Mouse (Mus musculus) stomach, embryonic 16.5 days (tissue): ENCODE data around the gene Cox8b. TPM values are rescaled to one million over a fixed set of nuclear protein-coding genes. Genes with fewer than 3 reads are reported as not detected.
A peak's percentile ranks its signal among the peaks of the same experiment; 100 is the strongest.

Experiments used
- ATAC-seq: fragments of 200-750 bp; cut with Nextera tagmentation; 2 replicates; pipeline ENCODE4 v1.8.0; 2017; ENCODE audit warnings: moderate number of reproducible peaks, moderate TSS enrichment; ENCODE audit not compliant: insufficient read depth, low FRiP score
- H3K27ac ChIP-seq: fragments of 300-500 bp; sonication (generic); 2 replicates; pipeline ENCODE4 v1.5.1; 2014; ENCODE audit warnings: low read length
- H3K27me3 ChIP-seq: fragments of 300-500 bp; sonication (generic); 2 replicates; pipeline ENCODE4 v1.6.1; 2014; ENCODE audit warnings: low read length, control low read depth, mixed read lengths; ENCODE audit not compliant: control insufficient read depth, insufficient read depth
- H3K36me3 ChIP-seq: fragments of 300-500 bp; sonication (generic); 2 replicates; pipeline ENCODE4 v1.6.1; 2014; ENCODE audit warnings: low read length; ENCODE audit not compliant: control insufficient read depth, insufficient read depth
- H3K4me1 ChIP-seq: fragments of 300-500 bp; sonication (generic); 2 replicates; pipeline ENCODE4 v1.6.1; 2014; ENCODE audit warnings: low read length, control low read depth, mixed read lengths; ENCODE audit not compliant: control insufficient read depth, insufficient read depth
- H3K4me2 ChIP-seq: fragments of 300-500 bp; sonication (generic); 2 replicates; pipeline ENCODE4 v1.6.1; 2014; ENCODE audit warnings: low read depth, low read length, mixed read lengths
- H3K4me3 ChIP-seq: fragments of 300-500 bp; sonication (generic); replicated peaks from 2 replicates; pipeline ENCODE4 v1.5.1; 2014; ENCODE audit warnings: mild to moderate bottlenecking, low read length
- H3K9ac ChIP-seq: fragments of 300-500 bp; sonication (generic); 2 replicates; pipeline ENCODE4 v1.6.1; 2014; ENCODE audit warnings: low read length
- H3K9me3 ChIP-seq: fragments of 300-500 bp; sonication (generic); replicated peaks from 2 replicates; pipeline ENCODE4 v1.6.1; 2016; ENCODE audit warnings: low read length, control low read depth; ENCODE audit not compliant: control insufficient read depth
- WGBS: fragments of 180-500 bp; shearing (Covaris S2); extraction: QIAGEN DNeasy Blood & Tissue Kit; methylation state at CpG from one replicate; pipeline ENCODE4 v1.1.7; 2014; 5-methylcytosine and 5-hydroxymethylcytosine counted together
- polyA plus RNA-seq: library from polyadenylated mRNA; unstranded; fragments of >200 nt; fragmentation: Nextera tagmentation; extraction: Ambion mirVana; gene quantifications from 2 replicates; pipeline ENCODE4 v1.2.1, GENCODE M21; 2015

The Cox8b gene
- polyA plus RNA-seq, 1 experiment from 2014 or later = 19.4 TPM

DNA sequence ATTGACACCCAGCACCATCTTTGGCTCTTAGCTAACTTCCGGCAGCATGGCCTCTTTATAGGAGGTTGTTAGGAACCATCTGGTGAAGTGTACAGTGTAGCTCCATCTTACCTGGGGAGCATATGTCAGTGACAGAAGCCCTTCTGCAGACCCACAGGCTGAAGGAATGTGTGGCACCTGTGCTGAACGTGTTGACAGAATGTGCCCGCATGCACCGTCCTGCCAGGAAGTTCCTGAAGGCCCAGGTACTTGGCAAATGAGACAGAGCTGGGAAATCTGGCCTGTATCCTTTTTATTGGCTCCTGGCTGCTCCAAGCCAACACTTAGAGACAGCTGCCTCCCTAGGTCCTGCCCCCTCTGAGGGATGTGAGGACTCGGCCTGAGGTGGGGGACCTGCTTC is 39.5 kb downstream of the Cox8b start:
- H3K9ac ChIP-seq = no peak overlapping the region
- no peak for ATAC-seq
- H3K27ac ChIP-seq = no peak overlapping the region
- peaks cover 13% of the 10 kb centered on the region for H3K4me1 ChIP-seq
- H3K36me3 ChIP-seq = peaks cover 32% of the 10 kb centered on the region
- H3K4me2 ChIP-seq = no peak overlapping the region
- 89% methylated on average over 5 of the region's 5 CpGs for WGBS
- no peaks in the 10 kb centered on the region for H3K27me3 ChIP-seq
- H3K9me3 ChIP-seq = no peaks in the 10 kb centered on the region
- no peak overlapping the region for H3K4me3 ChIP-seq

DNA sequence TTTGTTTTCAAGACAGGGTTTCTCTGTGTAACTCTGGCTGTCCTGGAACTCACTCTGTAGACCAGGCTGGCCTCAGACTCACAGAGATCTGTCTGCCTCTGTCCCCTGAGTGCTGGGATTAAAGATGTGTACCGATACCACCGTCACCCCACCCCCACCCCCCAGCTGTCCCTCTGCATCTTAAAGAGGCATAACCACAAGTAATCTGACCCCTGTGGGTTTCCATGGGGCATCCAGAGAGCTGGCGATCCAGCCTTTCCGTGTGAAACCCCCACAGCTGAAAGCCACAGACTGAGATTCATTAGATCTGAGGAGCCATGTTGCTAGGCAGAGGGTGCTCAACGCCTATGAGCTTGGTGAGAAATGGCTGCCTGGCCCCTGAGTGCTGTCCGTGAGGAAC is 40.2 kb downstream of the Cox8b start:
- Histone ChIP-seq H3K9me3 (no peaks in the 10 kb centered on the region), H3K36me3 (peaks cover 32% of the 10 kb centered on the region), H3K4me1 (peaks cover 20% of the 10 kb centered on the region), H3K27me3 (no peaks in the 10 kb centered on the region), H3K9ac (no peak overlapping the region), H3K4me2 (no peak overlapping the region), H3K4me3 (no peak overlapping the region), H3K27ac (no peak overlapping the region)
- no peak for ATAC-seq
- WGBS = 73% methylated on average over 6 of the region's 6 CpGs

DNA sequence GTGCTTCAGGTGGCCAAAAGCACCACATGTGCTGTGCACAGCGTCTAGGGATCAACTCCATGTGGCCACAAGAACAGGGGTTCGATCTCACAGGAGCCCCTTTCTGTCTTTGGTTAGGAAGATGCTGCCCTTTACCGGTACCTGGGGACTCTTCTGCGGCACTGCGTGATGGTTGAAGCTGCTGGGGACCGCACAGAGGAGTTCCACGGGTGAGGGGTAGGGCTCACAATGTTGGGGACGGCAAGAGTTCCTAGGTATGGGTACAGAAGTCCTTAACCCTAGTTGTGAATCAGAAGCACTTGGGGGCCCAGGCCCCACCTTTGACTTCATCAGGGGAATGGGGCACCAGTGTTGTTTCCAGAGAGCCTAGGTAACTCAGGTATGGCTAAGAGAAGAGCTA is 41.5 kb downstream of the Cox8b start:
- no peak for ATAC-seq
- H3K9ac ChIP-seq = peak overlapping the region; percentile 95; the same call in 1 of the 2 replicates
- peak overlapping the region; percentile 98 for H3K4me2 ChIP-seq
- no peak overlapping the region for H3K27ac ChIP-seq
- no peaks in the 10 kb centered on the region for H3K9me3 ChIP-seq
- H3K4me3 ChIP-seq = 0 out of 2 replicates have a peak overlapping the region, but pooled peaks have one; percentile 95
- 95% methylated on average over 8 of the region's 8 CpGs for WGBS
- H3K36me3 ChIP-seq = peaks cover 33% of the 10 kb centered on the region
- H3K27me3 ChIP-seq = no peaks in the 10 kb centered on the region
- peaks cover 24% of the 10 kb centered on the region for H3K4me1 ChIP-seq

DNA sequence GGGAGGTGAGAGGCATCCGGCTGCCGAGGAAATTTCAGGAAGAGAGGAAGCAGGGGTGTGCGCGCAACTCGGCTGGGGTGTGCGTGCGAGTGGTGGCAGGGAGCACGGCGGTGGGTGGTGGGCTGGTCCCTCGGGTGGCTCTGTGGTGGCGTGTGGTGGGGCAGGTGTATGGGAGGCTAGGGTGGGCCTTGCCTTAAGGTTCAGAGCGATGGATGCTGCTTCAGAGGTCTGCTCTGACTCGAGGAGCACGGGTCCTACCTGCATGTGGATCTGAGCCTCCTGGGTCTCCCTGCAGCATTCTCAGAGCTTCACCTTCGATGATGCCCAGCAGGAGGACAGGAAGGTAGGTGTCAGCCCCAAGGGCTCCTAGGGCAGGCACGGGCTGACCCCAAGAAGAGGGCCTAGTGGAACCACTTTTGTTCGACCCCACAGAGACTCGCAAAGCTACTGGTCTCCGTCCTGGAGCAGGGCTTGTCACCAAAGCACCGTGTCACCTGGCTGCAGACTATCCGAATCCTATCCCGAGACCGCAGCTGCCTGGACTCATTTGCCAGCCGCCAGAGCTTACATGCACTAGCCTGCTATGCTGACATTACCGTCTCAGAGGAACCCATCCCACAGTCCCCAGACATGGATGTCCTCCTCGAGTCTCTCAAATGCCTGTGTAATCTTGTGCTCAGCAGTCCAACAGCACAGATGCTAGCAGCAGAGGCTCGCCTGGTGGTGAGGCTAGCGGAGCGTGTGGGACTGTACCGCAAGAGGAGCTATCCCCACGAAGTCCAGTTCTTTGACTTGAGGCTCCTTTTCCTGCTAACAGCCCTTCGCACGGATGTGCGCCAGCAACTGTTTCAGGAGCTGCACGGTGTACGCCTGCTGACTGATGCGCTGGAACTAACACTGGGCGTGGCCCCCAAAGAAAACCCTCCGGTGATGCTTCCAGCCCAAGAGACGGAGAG is 42.4 kb downstream of the Cox8b start, which contains the start of gene Bet1l:
Gene Bet1l, minus strand, starts transcription at position 28 of the 956 bp plus-strand sequence.
- Histone ChIP-seq H3K4me1 (peaks cover 24% of the 10 kb centered on the region), H3K9me3 (no peaks in the 10 kb centered on the region), H3K4me2 (peak within 1 kb of the TSS; percentile 98), H3K27ac (peak within 1 kb of the TSS; percentile 97), H3K27me3 (no peaks in the 10 kb centered on the region), H3K36me3 (peaks cover 26% of the 10 kb centered on the region), H3K4me3 (peak within 1 kb of the TSS; percentile 95), H3K9ac (peak within 1 kb of the TSS; percentile 95)
- WGBS = 32% methylated on average over 40 of the region's 40 CpGs
- peak; percentile 31; the same call in 1 of the 2 replicates for ATAC-seq

DNA sequence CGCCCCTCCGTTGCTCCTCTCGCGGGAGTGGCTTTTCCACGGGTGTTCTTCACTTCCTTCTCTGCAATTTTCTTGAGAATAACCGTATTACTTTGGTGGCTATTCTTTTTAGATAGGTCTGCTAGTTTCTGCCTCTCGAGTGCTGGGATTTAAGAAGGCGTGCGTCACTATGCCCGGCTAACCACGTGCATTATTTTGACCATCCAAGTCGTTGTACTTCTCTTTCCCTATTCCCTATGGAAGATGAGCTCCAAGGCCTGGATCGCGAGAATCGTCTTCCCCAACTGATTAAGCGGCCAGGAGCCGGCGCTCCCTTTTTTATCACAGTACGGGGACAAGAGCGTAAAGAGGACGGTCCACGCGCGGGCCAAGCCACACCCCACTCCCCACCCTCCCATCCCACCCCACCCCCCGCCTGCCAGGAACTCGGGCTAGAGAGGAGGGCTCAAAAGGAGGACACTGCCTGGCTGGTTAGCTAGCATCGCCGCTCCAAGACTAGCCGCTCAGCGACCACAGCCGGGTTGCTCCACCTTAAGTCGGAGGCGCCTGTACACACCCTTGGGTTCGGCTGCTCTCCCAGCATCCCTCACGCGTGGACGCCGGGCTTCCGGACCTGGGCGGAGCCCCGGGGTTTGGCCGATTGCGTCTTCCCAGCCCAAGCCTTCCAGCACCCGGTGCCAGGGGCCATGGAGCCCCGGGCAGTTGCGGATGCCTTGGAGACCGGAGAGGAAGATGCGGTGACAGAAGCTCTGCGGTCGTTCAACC is 43.3 kb downstream of the Cox8b start, which contains the start of gene Ric8a:
Gene Ric8a, plus strand, starts transcription at position 173 of the 765 bp plus-strand sequence.
- Histone ChIP-seq H3K36me3 (peaks cover 23% of the 10 kb centered on the region), H3K27me3 (no peaks in the 10 kb centered on the region), H3K9me3 (no peaks in the 10 kb centered on the region), H3K4me1 (peaks cover 24% of the 10 kb centered on the region), H3K9ac (peak within 1 kb of the TSS; percentile 95), H3K4me3 (peak within 1 kb of the TSS; percentile 95), H3K27ac (peak within 1 kb of the TSS; percentile 97), H3K4me2 (peak within 1 kb of the TSS; percentile 98)
- ATAC-seq = peak; percentile 86
- 0% methylated on average over 49 of the region's 50 CpGs for WGBS

DNA sequence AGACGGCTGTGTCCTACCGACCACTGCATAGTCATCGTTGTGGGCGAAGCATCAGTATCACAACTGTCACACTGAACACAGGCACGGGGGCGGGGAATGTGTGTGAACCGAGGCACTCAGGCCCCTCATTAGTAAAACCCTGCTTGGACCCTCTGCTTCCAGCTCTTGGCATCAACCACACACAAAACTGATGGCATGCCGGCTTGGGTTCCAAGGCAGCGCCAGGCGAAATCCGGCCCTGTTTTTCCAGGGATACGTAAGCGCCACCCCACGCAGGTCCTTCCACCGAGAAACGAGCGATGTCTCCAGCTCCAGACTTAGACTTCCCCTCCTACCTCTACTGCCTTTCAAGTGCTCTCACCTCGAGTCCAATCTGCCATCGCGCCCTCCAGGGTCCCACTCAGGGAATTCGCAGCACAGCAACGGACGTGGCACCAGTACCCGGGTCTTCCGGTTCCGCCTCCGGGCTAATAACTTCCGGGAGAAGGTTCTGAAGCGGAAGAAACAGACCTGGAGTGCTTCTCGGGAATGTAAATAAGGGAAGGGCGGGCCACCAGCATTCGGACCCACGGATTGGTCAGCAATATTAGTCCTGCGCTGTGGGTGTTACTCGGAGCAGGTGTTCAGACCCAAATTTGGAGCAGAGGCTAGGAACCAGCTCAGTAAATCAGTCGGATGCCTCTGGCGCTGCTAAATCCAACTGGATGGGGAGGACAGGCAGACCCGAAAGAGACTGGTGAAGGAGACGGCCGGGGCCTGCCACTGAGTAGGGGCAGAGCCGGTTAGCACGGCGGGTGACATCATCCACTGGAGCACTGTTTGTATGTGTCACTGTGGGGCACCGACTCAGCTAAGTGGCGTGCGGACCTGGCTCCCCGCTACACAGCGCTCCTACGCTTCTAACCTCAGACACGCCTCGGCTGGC is 44.1 kb downstream of the Cox8b start, which contains the start of gene Gm45785:
Gene Gm45785, minus strand, starts transcription at position 472 of the 925 bp plus-strand sequence.
- Histone ChIP-seq H3K4me1 (peaks cover 24% of the 10 kb centered on the region), H3K27ac (peak within 1 kb of the TSS; percentile 97), H3K9ac (peak within 1 kb of the TSS; percentile 95), H3K36me3 (peaks cover 21% of the 10 kb centered on the region), H3K4me2 (peak within 1 kb of the TSS; percentile 98), H3K27me3 (no peaks in the 10 kb centered on the region), H3K4me3 (peak within 1 kb of the TSS; percentile 95), H3K9me3 (no peaks in the 10 kb centered on the region)
- peak; percentile 80 for ATAC-seq
- under 1% methylated on average over 51 of the region's 51 CpGs for WGBS

DNA sequence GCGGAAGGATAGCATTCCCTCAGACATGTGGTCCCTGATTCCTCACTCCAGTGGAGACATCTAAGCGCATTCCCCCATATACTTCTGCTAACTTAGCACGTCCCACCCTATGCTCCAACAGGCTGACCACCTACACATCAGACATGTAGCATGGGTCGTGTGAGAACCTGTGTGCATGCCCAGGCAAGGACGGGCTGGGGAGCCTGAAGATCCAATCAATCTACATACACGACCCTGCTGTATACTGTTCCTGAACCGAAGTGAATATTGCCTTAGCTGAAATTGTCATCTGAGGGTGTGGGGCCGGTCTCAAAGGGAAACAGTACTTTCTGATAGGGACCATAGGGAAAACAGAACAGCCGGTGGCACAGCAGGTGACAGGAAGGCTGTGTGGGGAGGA is 45.1 kb downstream of the Cox8b start:
- peaks cover 24% of the 10 kb centered on the region for H3K4me1 ChIP-seq
- peak overlapping the region; percentile 97; the same call in 1 of the 2 replicates for H3K27ac ChIP-seq
- ATAC-seq = no peak
- no peaks in the 10 kb centered on the region for H3K27me3 ChIP-seq
- H3K4me2 ChIP-seq = peak overlapping the region; percentile 98
- H3K4me3 ChIP-seq = peak overlapping the region; percentile 95
- 68% methylated on average over 9 of the region's 9 CpGs for WGBS
- H3K9ac ChIP-seq = peak overlapping the region; percentile 95
- peaks cover 19% of the 10 kb centered on the region for H3K36me3 ChIP-seq
- H3K9me3 ChIP-seq = no peaks in the 10 kb centered on the region

DNA sequence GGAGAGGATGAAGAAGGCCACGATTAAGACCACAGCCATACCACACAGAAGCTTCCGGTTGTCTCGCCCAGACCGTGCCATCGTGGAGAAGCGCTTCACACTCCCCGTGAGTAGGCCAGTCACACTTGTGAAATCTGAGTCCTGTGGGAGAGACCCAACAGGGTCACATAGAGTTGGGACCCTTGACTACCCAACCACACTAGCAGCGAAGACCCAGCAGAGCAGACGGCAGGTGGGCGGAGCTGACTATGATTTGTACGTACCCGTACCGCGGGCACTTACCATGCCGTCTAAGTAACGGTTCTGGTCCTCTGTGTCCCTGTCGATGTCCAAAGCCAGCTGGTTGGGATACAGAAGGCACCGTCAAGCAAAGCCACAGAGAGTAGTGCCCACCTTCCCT is 45.8 kb downstream of the Cox8b start:
- no peak overlapping the region for H3K4me2 ChIP-seq
- peaks cover 16% of the 10 kb centered on the region for H3K36me3 ChIP-seq
- no peak overlapping the region for H3K4me3 ChIP-seq
- H3K27ac ChIP-seq = no peak overlapping the region
- no peaks in the 10 kb centered on the region for H3K9me3 ChIP-seq
- 93% methylated on average over 18 of the region's 18 CpGs for WGBS
- H3K27me3 ChIP-seq = no peaks in the 10 kb centered on the region
- ATAC-seq = no peak
- peaks cover 24% of the 10 kb centered on the region for H3K4me1 ChIP-seq
- H3K9ac ChIP-seq = no peak overlapping the region
